Mouse (Mus musculus): ENCODE measurements at regions not wholly inside any gene's neighbourhood (a gene's known extent, or its start where the extent isn't known, plus 50 kb on each side); places are given as distances from the start of the nearest gene placed in this dataset.
A peak's percentile ranks its signal among the peaks of the same experiment; 100 is the strongest.

GRCm38 (mm10) chr1:104586985-104587384, 181.3 kb upstream of the Cdh20 start:
- Histone ChIP-seq H3K4me3 (ENCODE audit: control insufficient read depth in 1 of 2, insufficient read depth in 1 of 2, low read depth in 2 of 2, low read length in 2 of 2) (no peak overlapping the region), H3K9me3 (replicated peaks; ENCODE audit: insufficient read depth, low read length) (no peaks in the 10 kb centered on the region), H3K9ac (ENCODE audit: control insufficient read depth, low read depth, low read length, poor library complexity, severe bottlenecking) (no peak overlapping the region), H3K27me3 (ENCODE audit: control insufficient read depth in 1 of 2, insufficient read depth in 2 of 2, low read length in 2 of 2) (no peaks in the 10 kb centered on the region), H3K79me2 (ENCODE audit: control insufficient read depth, insufficient read depth, low read length, poor library complexity) (no peaks in the 10 kb centered on the region), H3K4me1 (ENCODE audit: control insufficient read depth in 1 of 2, insufficient read depth in 2 of 2, low read length in 2 of 2) (no peaks in the 10 kb centered on the region), H3K36me3 (ENCODE audit: control insufficient read depth in 1 of 2, insufficient read depth in 2 of 2, low read length in 2 of 2) (no peaks in the 10 kb centered on the region), H3K27ac (ENCODE audit: control insufficient read depth, low read depth, low read length) (no peak overlapping the region)
- DNase-seq (ENCODE audit: low read depth, low spot score): no peak
- TF ChIP-seq POLR2A (IDR thresholded peaks at IDR 0.05; ENCODE audit: control insufficient read depth in 1 of 2, insufficient read depth in 1 of 2, low read depth in 1 of 2, low read length in 2 of 2, poor library complexity in 1 of 2) (no peak), NELFE (IDR thresholded peaks at IDR 0.05; ENCODE audit: low read depth, low read length) (no peak), TAL1 (IDR thresholded peaks at IDR 0.05; ENCODE audit: low read length) (no peak), RAD21 (IDR thresholded peaks at IDR 0.05; ENCODE audit: low read depth, low read length) (no peak), TCF12 (IDR thresholded peaks at IDR 0.05; ENCODE audit: low read depth, low read length) (no peak), USF1 (IDR thresholded peaks at IDR 0.05; ENCODE audit: low read depth, low read length) (no peak), MAX (IDR thresholded peaks at IDR 0.05; ENCODE audit: low read length) (no peak), KAT2A (conservative IDR thresholded peaks at IDR 0.05; ENCODE audit: low read depth, low read length) (no peak), CTCF (IDR thresholded peaks at IDR 0.05 in 2 of 3, conservative IDR thresholded peaks at IDR 0.05 in 1 of 3; ENCODE audit: control insufficient read depth in 1 of 3, insufficient read depth in 1 of 3, low read depth in 2 of 3, low read length in 3 of 3, poor library complexity in 1 of 3, severe bottlenecking in 1 of 3) (no peak), EP300 (IDR thresholded peaks at IDR 0.05; ENCODE audit: low read depth in 1 of 2, low read length in 2 of 2) (no peak), ZNF384 (IDR thresholded peaks at IDR 0.05; ENCODE audit: low read depth, low read length) (no peak), ZKSCAN1 (IDR thresholded peaks at IDR 0.05; ENCODE audit: low read depth, low read length) (no peak), USF2 (IDR thresholded peaks at IDR 0.05; ENCODE audit: borderline replicate concordance in 1 of 2, insufficient read depth in 1 of 2, low read depth in 1 of 2, low read length in 2 of 2) (no peak)

GRCm38 (mm10) chr1:104605301-104605700, 163.0 kb upstream of the Cdh20 start:
- no peak overlapping the region for H3K4me3 ChIP-seq (ENCODE audit: control insufficient read depth in 1 of 2, insufficient read depth in 1 of 2, low read depth in 2 of 2, low read length in 2 of 2)
- TF ChIP-seq MAX (IDR thresholded peaks at IDR 0.05; ENCODE audit: low read length): no peak
- no peak for TF ChIP-seq POLR2AphosphoS2 (IDR thresholded peaks at IDR 0.05; ENCODE audit: low read length)
- TF ChIP-seq TBP (IDR thresholded peaks at IDR 0.05; ENCODE audit: low read depth, low read length): no peak
- no peak for TF ChIP-seq UBTF (IDR thresholded peaks at IDR 0.05; ENCODE audit: borderline replicate concordance, insufficient read depth, low read depth, low read length)
- no peak for DNase-seq (ENCODE audit: low read depth, low spot score)
- H3K79me2 ChIP-seq (ENCODE audit: control insufficient read depth, insufficient read depth, low read length, poor library complexity): no peaks in the 10 kb centered on the region
- no peak overlapping the region for H3K9ac ChIP-seq (ENCODE audit: control insufficient read depth, low read depth, low read length, poor library complexity, severe bottlenecking)
- H3K4me1 ChIP-seq (ENCODE audit: control insufficient read depth in 1 of 2, insufficient read depth in 2 of 2, low read length in 2 of 2): no peaks in the 10 kb centered on the region
- H3K27me3 ChIP-seq (ENCODE audit: control insufficient read depth in 1 of 2, insufficient read depth in 2 of 2, low read length in 2 of 2): no peaks in the 10 kb centered on the region
- H3K9me3 ChIP-seq (replicated peaks; ENCODE audit: insufficient read depth, low read length): no peaks in the 10 kb centered on the region
- no peak overlapping the region for H3K27ac ChIP-seq (ENCODE audit: control insufficient read depth, low read depth, low read length)
- no peaks in the 10 kb centered on the region for H3K36me3 ChIP-seq (ENCODE audit: control insufficient read depth in 1 of 2, insufficient read depth in 2 of 2, low read length in 2 of 2)

- peak; percentile 2 for DNase-seq (ENCODE audit: low read depth, low spot score)
- no peaks in the 10 kb centered on the region for H3K9me3 ChIP-seq (replicated peaks; ENCODE audit: insufficient read depth, low read length)
- no peaks in the 10 kb centered on the region for H3K27me3 ChIP-seq (ENCODE audit: control insufficient read depth in 1 of 2, insufficient read depth in 2 of 2, low read length in 2 of 2)
- H3K27ac ChIP-seq (ENCODE audit: control insufficient read depth, low read depth, low read length): no peak overlapping the region
- no peak overlapping the region for H3K4me3 ChIP-seq (ENCODE audit: control insufficient read depth in 1 of 2, insufficient read depth in 1 of 2, low read depth in 2 of 2, low read length in 2 of 2)
- H3K36me3 ChIP-seq (ENCODE audit: control insufficient read depth in 1 of 2, insufficient read depth in 2 of 2, low read length in 2 of 2): no peaks in the 10 kb centered on the region
- H3K9ac ChIP-seq (ENCODE audit: control insufficient read depth, low read depth, low read length, poor library complexity, severe bottlenecking): no peak overlapping the region
- H3K4me1 ChIP-seq (ENCODE audit: control insufficient read depth in 1 of 2, insufficient read depth in 2 of 2, low read length in 2 of 2): no peaks in the 10 kb centered on the region
- no peaks in the 10 kb centered on the region for H3K79me2 ChIP-seq (ENCODE audit: control insufficient read depth, insufficient read depth, low read length, poor library complexity)
- TF ChIP-seq CTCF (IDR thresholded peaks at IDR 0.05 in 2 of 3, conservative IDR thresholded peaks at IDR 0.05 in 1 of 3; ENCODE audit: control insufficient read depth in 1 of 3, insufficient read depth in 1 of 3, low read depth in 2 of 3, low read length in 3 of 3, poor library complexity in 1 of 3, severe bottlenecking in 1 of 3) (peak in 2 of 3 experiments; percentile 9 to 23; a peak in 2 of 6 replicates), CHD1 (IDR thresholded peaks at IDR 0.05; ENCODE audit: low read depth, low read length) (no peak), SMC3 (IDR thresholded peaks at IDR 0.05; ENCODE audit: low read depth, low read length) (0 out of 2 replicates have a peak, but pooled peaks have one; percentile 6), ELF1 (IDR thresholded peaks at IDR 0.05; ENCODE audit: low read depth, low read length) (no peak), RAD21 (IDR thresholded peaks at IDR 0.05; ENCODE audit: low read depth, low read length) (no peak; the same call in 1 of the 2 replicates)
These were observed 158.9 kb upstream of the Cdh20 start for GRCm38 (mm10) chr1:104609409-104609808.

Data from MEL (cell line).